Mouse (Mus musculus) adrenal gland, postnatal 4 days (tissue): ENCODE measurements around the gene Ubqln1. TPM values are rescaled to one million over a fixed set of nuclear protein-coding genes. Genes with fewer than 3 reads are reported as not detected.
"Not testable (repeated sequence)": the region's sequence is repeated elsewhere in the genome, so short reads cannot be mapped to it uniquely, and the experiment has no call there.

ENCODE experiments used
- DNase-seq, 2 experiments: peaks; one replicate each; pipeline ENCODE4 v3.0.0; 2021 to 2022; ENCODE audit warnings: low spot score in 2 of 2, mixed read lengths in 2 of 2
- total RNA-seq, 2 experiments: library from RNA; stranded (reverse); gene quantifications; 2 replicates each; pipeline ENCODE4 v1.2.3; 2021

Ubqln1 gene
- total RNA-seq, 2 experiments from 2014 or later, result 91.1 to 93.4 TPM

GRCm38 (mm10) chr13:58157447-58158098 lies 57.9 kb downstream of the Ubqln1 start, which contains the start of gene Idnk:
Gene Idnk (plus strand): TSS chr13:58157649.
- DNase-seq, result peak; percentile 69 to 81

DNA sequence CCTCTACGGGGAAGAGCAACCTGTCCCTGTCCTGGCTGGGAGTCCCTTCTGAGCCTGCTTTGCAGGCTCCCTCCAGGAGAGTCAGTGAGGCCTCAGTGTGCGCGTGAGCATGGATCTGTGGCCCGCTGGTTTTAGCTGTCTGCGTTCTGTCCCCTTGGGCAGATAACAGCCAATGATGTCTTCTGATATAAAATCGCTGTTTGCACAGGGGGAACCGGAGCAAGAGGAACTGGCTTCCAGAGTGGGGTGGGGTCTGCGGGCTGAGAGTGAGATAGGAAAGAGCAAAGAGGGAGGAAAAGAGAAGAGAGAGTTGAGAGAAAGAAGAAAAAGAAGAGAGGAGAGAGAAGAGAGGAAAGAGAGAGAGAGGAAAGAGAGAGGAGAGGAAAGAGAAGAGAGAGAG lies 58.4 kb downstream of the Ubqln1 start:
- no peak for DNase-seq

- no peak for DNase-seq
These were observed 59.4 kb downstream of the Ubqln1 start for GRCm38 (mm10) chr13:58156031-58156430.

GRCm38 (mm10) chr13:58150442-58150841 lies 65.0 kb downstream of the Ubqln1 start:
- no peak for DNase-seq

GRCm38 (mm10) chr13:58149629-58150028 lies 65.8 kb downstream of the Ubqln1 start:
- DNase-seq, result no peak

- DNase-seq, result no peak
These were observed 66.4 kb downstream of the Ubqln1 start for GRCm38 (mm10) chr13:58149033-58149558.

DNA sequence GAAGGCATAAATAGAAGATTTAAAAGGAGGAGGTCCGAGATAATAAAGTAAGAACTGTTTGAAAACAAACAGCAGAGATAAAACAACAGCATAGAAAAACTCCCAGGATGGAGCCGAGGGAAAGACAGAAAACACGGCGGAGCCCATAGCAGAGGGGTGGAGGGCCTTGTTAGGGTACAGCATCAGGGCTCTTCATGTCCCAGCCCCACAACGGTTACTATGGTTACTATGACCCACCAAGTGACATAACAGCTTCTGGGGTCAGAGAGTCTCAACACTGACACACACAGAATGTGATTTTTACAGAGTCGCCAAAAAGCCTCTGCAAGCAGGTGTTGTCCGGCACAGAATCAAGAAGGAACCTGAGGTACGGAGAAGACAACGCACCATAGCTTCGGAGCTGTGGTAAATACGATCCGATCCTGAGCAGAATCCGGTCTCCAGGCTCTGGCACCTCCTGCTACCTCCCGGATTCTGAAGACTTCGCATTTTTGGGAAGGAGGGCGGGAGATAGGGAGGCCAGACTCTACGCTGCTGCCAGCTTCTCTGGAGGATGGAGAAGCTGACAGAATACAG lies 67.1 kb downstream of the Ubqln1 start:
- DNase-seq, result no peak

DNA sequence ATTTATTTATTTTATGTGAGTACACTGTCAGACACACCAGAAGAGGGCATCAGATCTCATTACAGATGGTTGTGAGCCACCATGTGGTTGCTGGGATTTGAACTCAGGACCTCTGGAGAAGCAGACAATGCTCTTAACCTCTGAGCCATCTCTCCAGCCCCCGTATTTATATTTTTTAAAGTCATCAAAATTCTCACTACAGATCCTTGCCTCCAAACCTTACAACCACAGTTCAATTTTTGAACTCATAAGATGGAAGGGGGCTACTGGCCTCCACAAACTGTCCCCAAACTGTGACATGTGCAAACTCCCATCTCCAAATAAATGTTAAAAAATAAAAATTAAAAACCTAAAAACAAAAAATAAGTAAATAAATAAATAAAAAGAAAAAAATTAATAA lies 67.7 kb downstream of the Ubqln1 start:
- DNase-seq, result no peak

DNA sequence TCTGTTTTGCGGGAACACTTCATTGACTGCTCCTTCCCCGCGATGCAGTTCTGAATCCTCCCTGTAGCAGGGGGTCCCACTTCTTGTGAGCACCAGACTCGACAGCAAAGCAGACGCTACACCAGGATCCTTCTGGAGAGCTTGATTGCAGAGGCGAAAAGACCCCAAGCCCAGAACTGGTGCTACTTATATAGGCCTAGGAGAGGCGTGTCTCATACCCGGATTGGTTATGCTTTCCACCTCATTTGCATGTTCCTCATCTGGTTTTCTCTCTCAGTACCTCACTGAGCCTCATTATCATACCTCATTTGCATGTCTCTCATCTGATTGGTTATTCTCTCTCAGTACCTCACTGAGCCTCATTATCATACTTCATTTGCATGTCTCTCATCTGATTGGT lies 68.8 kb downstream of the Ubqln1 start:
- not testable (repeated sequence) for DNase-seq

- no peak for DNase-seq
These were observed 83.8 kb downstream of the Ubqln1 start for GRCm38 (mm10) chr13:58131692-58132091.

- no peak for DNase-seq
These were observed 85.7 kb downstream of the Ubqln1 start for GRCm38 (mm10) chr13:58129687-58130246.

DNA sequence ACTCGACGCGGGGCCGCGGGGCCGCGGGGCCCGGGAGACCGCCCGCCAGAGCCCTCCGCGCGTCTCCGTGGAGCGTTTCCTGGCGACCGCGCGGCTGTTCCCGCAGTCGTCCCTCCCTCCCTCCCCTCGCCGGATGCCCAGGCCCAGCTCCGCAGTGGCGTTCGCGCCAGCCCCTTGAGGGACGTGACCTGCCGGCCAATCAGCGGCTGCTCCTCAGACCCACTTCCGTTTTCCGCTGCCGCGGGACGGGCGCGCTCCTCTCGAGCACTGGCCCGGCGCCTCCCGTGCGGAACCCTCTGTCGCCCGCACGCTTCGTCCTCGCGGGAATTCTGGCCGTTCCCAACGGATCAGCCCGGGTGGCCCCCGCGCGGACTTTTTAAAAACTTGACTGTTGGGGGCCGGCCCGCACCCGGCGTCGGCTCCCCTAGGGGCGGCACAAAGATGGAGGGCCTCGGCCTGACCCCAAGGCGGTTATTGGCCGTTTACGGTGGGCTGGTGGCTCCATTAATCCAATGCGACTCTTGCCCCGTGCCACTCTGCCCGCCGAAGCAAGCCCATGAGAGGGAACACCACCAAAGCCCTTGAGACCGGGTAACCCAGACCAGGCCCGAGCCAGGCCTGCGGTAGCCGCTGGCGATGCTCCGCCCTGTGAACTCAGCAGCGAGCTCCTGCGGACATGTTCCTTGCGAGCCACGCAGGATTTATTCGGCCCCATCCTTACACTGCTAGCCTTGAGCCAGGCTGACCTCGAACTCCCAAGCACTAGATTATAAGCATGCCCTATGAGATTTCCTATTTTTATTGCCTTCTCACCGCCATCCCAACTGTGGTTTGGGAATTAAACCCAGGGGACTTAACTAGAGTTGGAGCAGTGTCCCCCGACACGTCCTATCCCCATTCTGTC lies 86.4 kb downstream of the Ubqln1 start:
- peak; percentile 89 to 91 for DNase-seq

DNA sequence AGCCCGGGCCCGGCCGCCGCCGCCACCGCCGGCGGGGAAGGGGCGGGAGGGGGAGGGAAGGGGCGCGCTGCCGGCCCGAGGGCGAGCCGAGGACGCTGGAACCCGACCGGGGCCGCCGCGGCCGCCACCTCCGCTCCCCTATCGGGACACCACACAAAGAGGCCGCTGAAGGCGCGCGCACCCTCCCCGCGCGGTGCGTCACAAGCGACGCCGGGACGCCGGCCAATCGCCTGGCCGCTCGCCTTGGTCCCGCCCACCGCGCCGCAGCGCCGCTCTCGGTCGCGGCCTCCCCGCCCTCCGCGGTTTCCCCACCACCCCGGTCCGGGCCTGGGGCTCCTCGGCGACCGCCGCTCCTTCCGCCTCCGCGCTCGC lies 87.1 kb downstream of the Ubqln1 start, which contains the start of gene Hnrnpa0:
Hnrnpa0 (minus strand) TSS at position 161 of the 372 bp plus-strand sequence.
- DNase-seq, result peak; percentile 87 to 96

DNA sequence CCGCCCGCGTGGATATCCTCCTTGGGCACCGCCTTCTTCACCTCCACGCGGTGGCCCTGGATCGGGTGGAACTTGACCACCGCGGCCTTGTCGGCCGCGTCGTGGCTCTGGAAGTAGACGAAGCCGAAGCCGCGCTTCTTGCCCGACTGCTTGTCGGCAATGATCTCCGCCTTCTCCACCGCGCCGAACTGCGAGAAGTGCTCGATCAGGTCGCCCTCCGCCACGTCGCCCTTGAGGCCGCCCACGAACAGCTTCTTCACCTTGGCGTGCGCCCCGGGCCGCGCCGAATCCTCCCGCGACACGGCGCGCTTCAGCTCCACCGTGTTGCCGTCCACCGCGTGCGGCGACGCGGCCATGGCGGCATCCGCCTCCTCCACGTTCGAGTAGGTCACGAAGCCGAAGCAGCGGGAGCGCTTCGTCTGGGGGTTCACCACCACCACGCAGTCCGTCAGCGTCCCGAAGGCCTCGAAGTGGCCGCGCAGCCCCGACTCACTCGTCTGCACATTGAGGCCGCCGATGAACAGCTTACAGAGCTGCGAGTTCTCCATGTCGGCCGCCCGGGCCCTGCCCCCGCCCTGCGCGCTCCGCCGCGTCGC lies 87.6 kb downstream of the Ubqln1 start:
- DNase-seq, result peak; percentile 30 to 39

DNA sequence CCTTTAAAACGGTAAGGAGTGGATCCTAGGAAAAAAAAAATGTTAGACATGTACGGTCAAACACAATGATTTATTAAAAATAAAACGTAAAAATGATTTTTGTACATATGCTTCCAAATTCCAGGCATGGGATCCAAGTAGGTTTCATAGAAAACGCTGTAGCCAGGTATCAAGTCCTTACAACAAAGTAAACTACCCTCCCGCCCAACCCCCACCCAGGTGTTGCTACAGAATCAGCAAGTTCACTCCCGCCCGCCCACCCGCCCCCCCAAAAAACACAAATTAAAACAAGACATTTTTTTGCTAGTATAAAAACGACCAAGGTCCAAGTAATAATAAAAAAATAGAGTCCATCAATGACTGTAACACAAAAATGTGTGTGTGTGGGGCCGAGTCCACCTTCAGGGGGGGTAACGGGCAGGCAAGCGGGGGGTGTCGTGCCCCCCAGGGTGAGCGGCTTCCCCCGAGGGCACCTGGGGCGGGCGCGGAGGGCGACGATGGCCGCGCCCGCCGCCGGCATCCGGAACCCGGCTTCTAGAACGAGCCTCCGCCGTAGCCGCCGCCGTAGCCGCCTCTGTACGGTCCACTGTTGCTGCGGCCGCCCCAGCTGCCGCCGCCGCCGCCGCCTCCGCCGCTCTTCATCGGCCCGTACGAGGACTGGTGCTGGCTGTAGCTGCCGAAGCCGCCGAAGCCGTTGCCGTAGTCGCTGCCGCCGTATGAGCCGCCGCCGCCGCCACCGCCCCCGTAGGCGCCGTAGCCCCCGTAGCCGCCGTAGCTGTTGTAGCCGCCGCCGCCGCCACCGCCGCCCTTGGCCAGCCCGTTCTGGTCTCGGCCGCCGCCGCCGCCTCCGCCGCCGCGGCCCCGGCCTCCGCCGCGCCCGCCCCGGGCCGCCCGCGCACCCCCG lies 88.3 kb downstream of the Ubqln1 start:
- DNase-seq, result no peak

Other genes with a start within 250 kb of the Ubqln1 start
- gene Klhl3, start 102.1 kb downstream of the Ubqln1 start, total RNA-seq, result 1 to 10 TPM; 4.1 to 5.0 TPM
- 100 to 1,000 TPM; 214 TPM for gene Hnrnpa0, start 87.1 kb downstream of the Ubqln1 start, total RNA-seq
- 10 to 100 TPM; 51.0 to 58.0 TPM for gene Idnk, start 58.0 kb downstream of the Ubqln1 start, total RNA-seq
- gene Gkap1, start 60.0 kb upstream of the Ubqln1 start, total RNA-seq, result 10 to 100 TPM; 47.2 to 49.7 TPM
- gene Kif27, start 143.5 kb upstream of the Ubqln1 start, total RNA-seq, result 1 to 10 TPM; 2.2 to 2.6 TPM
- gene 2210016F16Rik, start 169.6 kb upstream of the Ubqln1 start, total RNA-seq, result 10 to 100 TPM; 21.9 to 24.1 TPM
- gene Rmi1, start 186.6 kb upstream of the Ubqln1 start, total RNA-seq, result 10 to 100 TPM; 23.2 to 24.8 TPM
- 1,000 to 10,000 TPM; 1,032 to 1,080 TPM for gene Hnrnpk, start 187.7 kb upstream of the Ubqln1 start, total RNA-seq